Mouse (Mus musculus) hindbrain, postnatal 0 days (tissue): ENCODE measurements around the gene Fam13c. TPM values are rescaled to one million over a fixed set of nuclear protein-coding genes. Genes with fewer than 3 reads are reported as not detected.

ENCODE experiments used
- ATAC-seq: fragments of 200-750 bp; cut with Nextera tagmentation; 2 replicates; pipeline ENCODE4 v1.8.0; 2017; ENCODE audit warnings: mild to moderate bottlenecking, moderate TSS enrichment, moderate library complexity
- DNase-seq: peaks from one replicate; pipeline ENCODE4 v3.0.0-alpha.2; 2015; ENCODE audit warnings: low spot score
- H3K27ac ChIP-seq: fragments of 300-500 bp; sonication (generic); 2 replicates; pipeline ENCODE4 v1.5.1; 2014; ENCODE audit warnings: mild to moderate bottlenecking
- H3K27me3 ChIP-seq: fragments of 300-500 bp; sonication (generic); 2 replicates; pipeline ENCODE4 v1.6.1; 2014; ENCODE audit warnings: low read length, mixed read lengths; ENCODE audit not compliant: insufficient read depth
- H3K36me3 ChIP-seq: fragments of 300-500 bp; sonication (generic); 2 replicates; pipeline ENCODE4 v1.6.1; 2014; ENCODE audit warnings: low read length, mixed read lengths; ENCODE audit not compliant: insufficient read depth
- H3K4me1 ChIP-seq: fragments of 300-500 bp; sonication (generic); 2 replicates; pipeline ENCODE4 v1.6.1; 2014; ENCODE audit warnings: antibody characterized with exemption, low read length, mixed read lengths; ENCODE audit not compliant: insufficient read depth
- H3K4me2 ChIP-seq: fragments of 300-500 bp; sonication (generic); 2 replicates; pipeline ENCODE4 v1.6.1; 2014; ENCODE audit warnings: low read depth, mild to moderate bottlenecking, low read length, moderate library complexity, mixed read lengths
- H3K4me3 ChIP-seq: fragments of 300-500 bp; sonication (generic); 2 replicates; pipeline ENCODE4 v1.5.1; 2014; ENCODE audit warnings: low read length
- H3K9ac ChIP-seq: fragments of 300-500 bp; sonication (generic); replicated peaks from 2 replicates; pipeline ENCODE4 v1.6.1; 2014; ENCODE audit warnings: mild to moderate bottlenecking, low read length, moderate library complexity, mixed read lengths
- H3K9me3 ChIP-seq: fragments of 300-500 bp; sonication (generic); 2 replicates; pipeline ENCODE4 v1.6.1; 2016; ENCODE audit warnings: low read length, mixed read lengths
- CTCF ChIP-seq: IDR thresholded peaks from 2 replicates; pipeline ENCODE4 v1.5.1; 2016; ENCODE audit warnings: antibody characterized with exemption, control low read depth, low read depth
- WGBS: fragments of 180-500 bp; shearing (Covaris S2); extraction: QIAGEN DNeasy Blood & Tissue Kit; methylation state at CpG from one replicate; pipeline ENCODE4 v1.1.7; 2014; 5-methylcytosine and 5-hydroxymethylcytosine counted together
- polyA plus RNA-seq: library from polyadenylated mRNA; unstranded; fragments of >200 nt; fragmentation: Nextera tagmentation; extraction: Ambion mirVana; gene quantifications from 2 replicates; pipeline ENCODE4 v1.2.1, GENCODE M21; 2015
- total RNA-seq: library from RNA; depleted of rRNA; stranded (reverse); fragments of >200 nt; gene quantifications from 2 replicates; pipeline ENCODE4 v1.2.3, GENCODE M21; 2014

The Fam13c gene
- total and polyA plus RNA-seq, 2 experiments from 2014 or later, result 6.8 to 18.3 TPM

DNA sequence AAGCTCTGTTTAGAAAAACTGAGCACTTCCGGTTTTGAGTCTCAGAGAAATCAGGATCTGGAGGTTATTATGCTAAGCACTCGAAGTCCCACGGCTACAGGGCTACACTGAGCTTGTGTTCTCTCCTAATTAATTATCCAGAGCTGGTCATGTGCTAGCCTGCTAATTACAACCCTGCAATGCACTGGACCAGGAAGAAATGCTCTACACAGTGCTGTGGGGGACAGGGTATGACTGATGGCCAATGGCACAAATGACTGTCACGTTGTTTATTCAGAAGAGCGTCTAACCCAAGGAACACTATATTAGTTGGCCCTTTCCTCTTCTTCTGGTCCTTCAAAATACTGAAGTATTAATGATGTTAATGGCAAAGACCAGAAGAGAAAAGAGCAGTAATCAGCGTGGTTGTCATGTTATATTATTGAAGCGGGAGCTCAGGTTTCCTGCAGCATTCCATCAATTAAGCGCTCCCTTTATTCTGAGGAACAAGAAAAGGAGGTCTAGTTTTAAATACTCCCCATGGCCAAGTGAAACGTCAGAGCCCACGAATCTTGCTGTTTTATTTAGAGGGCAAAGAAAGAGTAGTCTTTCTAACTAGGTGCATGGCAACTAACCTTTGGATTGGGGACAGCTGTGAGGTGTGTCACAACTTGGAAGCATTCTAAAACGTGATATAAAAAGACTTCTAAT, 18.4 kb downstream of the Fam13c start:
- Histone ChIP-seq H3K4me1 (no peaks in the 10 kb centered on the region), H3K4me3 (no peak overlapping the region), H3K9ac (no peak overlapping the region), H3K4me2 (no peak overlapping the region), H3K27me3 (no peaks in the 10 kb centered on the region), H3K27ac (no peak overlapping the region), H3K36me3 (peaks cover 11% of the 10 kb centered on the region), H3K9me3 (no peaks in the 10 kb centered on the region)
- DNase-seq (no peak), ATAC-seq (peak; percentile 63; the same call in 1 of the 2 replicates)
- 54% methylated on average over 11 of the region's 11 CpGs for WGBS
- TF ChIP-seq CTCF, result no peak

DNA sequence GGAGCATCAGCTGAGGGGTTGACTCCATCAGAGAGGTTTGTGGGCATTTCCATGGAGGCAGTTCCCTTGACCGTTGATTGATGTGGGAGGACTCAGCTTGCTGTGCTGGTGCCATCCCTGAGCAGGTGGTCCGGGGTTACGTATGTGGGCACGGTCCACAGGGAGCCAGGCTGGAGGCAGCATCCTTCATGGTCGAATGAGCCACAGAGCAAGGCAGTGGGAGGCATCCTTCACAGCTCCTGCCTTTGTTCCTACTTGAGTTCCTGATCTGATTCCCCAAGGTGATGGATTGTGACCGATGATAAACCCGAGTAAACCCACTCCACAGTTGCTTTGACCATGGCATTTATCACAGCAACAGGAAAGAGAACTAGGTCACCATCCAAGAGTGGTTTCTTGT, 25.4 kb downstream of the Fam13c start:
- no peak for ATAC-seq
- H3K36me3 ChIP-seq, result no peaks in the 10 kb centered on the region; the same call in 1 of the 2 replicates
- H3K9me3 ChIP-seq, result no peaks in the 10 kb centered on the region
- H3K27me3 ChIP-seq, result no peaks in the 10 kb centered on the region
- no peak overlapping the region for H3K9ac ChIP-seq
- WGBS, result 57% methylated on average over 7 of the region's 7 CpGs
- DNase-seq, result no peak
- TF ChIP-seq CTCF, result no peak
- no peaks in the 10 kb centered on the region for H3K4me1 ChIP-seq
- no peak overlapping the region for H3K27ac ChIP-seq
- H3K4me2 ChIP-seq, result no peak overlapping the region
- no peak overlapping the region for H3K4me3 ChIP-seq

- Histone ChIP-seq H3K9me3 (no peaks in the 10 kb centered on the region), H3K4me2 (no peak overlapping the region), H3K4me3 (no peak overlapping the region), H3K4me1 (no peaks in the 10 kb centered on the region), H3K36me3 (peaks cover 15% of the 10 kb centered on the region; the same call in 1 of the 2 replicates), H3K27ac (no peak overlapping the region), H3K27me3 (no peaks in the 10 kb centered on the region), H3K9ac (no peak overlapping the region)
- TF ChIP-seq CTCF, result no peak
- WGBS, result 88% methylated on average over 1 of the region's 1 CpGs
- ATAC-seq, result no peak
- no peak for DNase-seq
Measured at GRCm38 (mm10) chr10:70470836-70471235, 30.6 kb downstream of the Fam13c start.

DNA sequence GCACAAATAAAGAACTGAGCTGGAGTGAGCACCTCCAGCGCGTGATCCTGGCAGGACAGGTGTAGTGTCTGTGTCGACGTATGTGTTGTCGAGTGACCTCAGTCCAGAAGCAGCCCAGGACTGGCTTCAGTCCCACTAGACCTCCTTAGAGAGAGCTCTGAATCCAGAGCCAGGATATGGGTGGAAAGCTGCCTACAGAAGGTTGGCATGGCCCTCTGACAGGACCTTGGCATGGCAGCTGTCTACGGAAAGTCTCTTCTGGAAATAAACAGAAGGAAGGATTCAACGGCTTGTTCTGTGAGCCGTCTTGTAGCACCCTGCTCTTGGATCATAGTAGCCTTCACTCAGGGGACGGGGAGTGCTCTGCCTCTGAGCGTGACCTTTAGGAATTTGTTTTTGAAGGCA, 37.5 kb downstream of the Fam13c start:
- H3K27ac ChIP-seq, result no peak overlapping the region
- H3K27me3 ChIP-seq, result no peaks in the 10 kb centered on the region
- ATAC-seq (no peak), DNase-seq (no peak)
- H3K4me3 ChIP-seq, result no peak overlapping the region
- no peak overlapping the region for H3K4me2 ChIP-seq
- no peaks in the 10 kb centered on the region for H3K4me1 ChIP-seq
- H3K9me3 ChIP-seq, result no peaks in the 10 kb centered on the region
- WGBS, result 88% methylated on average over 10 of the region's 10 CpGs
- H3K9ac ChIP-seq, result no peak overlapping the region
- H3K36me3 ChIP-seq, result peaks cover 18% of the 10 kb centered on the region; the same call in 1 of the 2 replicates
- TF ChIP-seq CTCF, result no peak

DNA sequence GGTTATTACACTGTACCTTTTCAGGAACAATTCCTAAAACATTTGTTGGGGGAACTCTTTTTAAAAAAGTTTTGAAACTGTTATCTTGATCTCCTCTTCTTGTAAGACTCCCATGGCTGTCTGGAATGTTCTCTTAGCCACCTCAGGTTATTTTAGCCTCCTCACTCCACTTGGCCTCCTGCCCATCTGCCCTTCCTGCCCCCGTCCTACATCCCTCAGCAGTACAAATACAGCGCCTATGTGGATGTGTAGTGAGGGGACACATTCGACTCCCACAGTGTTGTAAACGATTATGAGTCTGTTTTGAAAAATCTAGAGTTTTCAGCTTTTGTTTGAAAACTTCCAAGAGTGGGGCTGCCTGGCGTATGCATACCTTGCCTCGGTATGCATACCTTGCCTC, 43.5 kb downstream of the Fam13c start:
- Histone ChIP-seq H3K4me2 (no peak overlapping the region), H3K36me3 (no peaks in the 10 kb centered on the region), H3K9ac (no peak overlapping the region), H3K27me3 (no peaks in the 10 kb centered on the region), H3K4me3 (no peak overlapping the region), H3K9me3 (no peaks in the 10 kb centered on the region), H3K4me1 (peaks cover 8% of the 10 kb centered on the region), H3K27ac (peak overlapping the region; percentile 68)
- TF ChIP-seq CTCF, result no peak
- ATAC-seq (no peak), DNase-seq (no peak)
- 81% methylated on average over 6 of the region's 6 CpGs for WGBS

GRCm38 (mm10) chr10:70484568-70485286, 44.4 kb downstream of the Fam13c start:
- no peak overlapping the region for H3K4me3 ChIP-seq
- no peak for TF ChIP-seq CTCF
- DNase-seq, result peak; percentile 66

GRCm38 (mm10) chr10:70485287-70485612, 45.0 kb downstream of the Fam13c start:
- WGBS, result 14% methylated on average over 7 of the region's 7 CpGs
- Histone ChIP-seq H3K4me3 (no peak overlapping the region), H3K27me3 (no peaks in the 10 kb centered on the region), H3K27ac (peak overlapping the region; percentile 68), H3K9me3 (no peaks in the 10 kb centered on the region), H3K4me2 (peak overlapping the region; percentile 36), H3K9ac (no peak overlapping the region), H3K4me1 (peaks cover 8% of the 10 kb centered on the region), H3K36me3 (no peaks in the 10 kb centered on the region)
- ATAC-seq (0 out of 2 replicates have a peak, but pooled peaks have one; percentile 62), DNase-seq (peak; percentile 80)
- no peak for TF ChIP-seq CTCF

More at GRCm38 (mm10) chr10:70484568-70485286, 44.4 kb downstream of the Fam13c start:
- no peaks in the 10 kb centered on the region for H3K36me3 ChIP-seq
- H3K4me2 ChIP-seq, result peak overlapping the region; percentile 36
- H3K9ac ChIP-seq, result no peak overlapping the region
- WGBS, result 12% methylated on average over 7 of the region's 7 CpGs
- no peaks in the 10 kb centered on the region for H3K27me3 ChIP-seq
- ATAC-seq, result peak; percentile 51; the same call in 1 of the 2 replicates
- peak overlapping the region; percentile 68 for H3K27ac ChIP-seq
- peaks cover 8% of the 10 kb centered on the region for H3K4me1 ChIP-seq
- no peaks in the 10 kb centered on the region for H3K9me3 ChIP-seq
